Mouse (Mus musculus) olfactory bulb, adult 2 months (tissue): ENCODE data around the gene Scgb1b30.

Experiments
- CTCF ChIP-seq: fragments of 200-500 bp; IDR thresholded peaks from 2 replicates; pipeline ENCODE4 v1.5.1; 2012; ENCODE audit warnings: low read depth, mild to moderate bottlenecking, low read length, moderate library complexity; ENCODE audit not compliant: insufficient read depth
- POLR2A ChIP-seq: fragments of 200-500 bp; IDR thresholded peaks from 2 replicates; pipeline ENCODE4 v1.6.1; 2012; ENCODE audit warnings: mild to moderate bottlenecking, low read depth, low read length, moderate library complexity; ENCODE audit not compliant: insufficient read depth

- TF ChIP-seq CTCF (no peak), POLR2A (no peak)
Measured at GRCm38 (mm10) chr7:34126291-34126690, 31.1 kb downstream of the Scgb1b30 start.
